Mouse (Mus musculus) monocyte, adult 5-6 weeks (primary cell): ENCODE measurements around the gene Klk6. TPM values are rescaled to one million over a fixed set of nuclear protein-coding genes. Genes with fewer than 3 reads are reported as not detected.

Experiments
- ATAC-seq: fragments of 153-309, 156-312 bp; replicated peaks from 2 replicates; pipeline ENCODE4 v1.8.0; 2017; ENCODE audit warnings: mild to moderate bottlenecking; ENCODE audit not compliant: low TSS enrichment, insufficient number of reproducible peaks, severe bottlenecking, poor library complexity, low FRiP score
- total RNA-seq: library from RNA; stranded (forward); fragments of 200-1000, 200-491, 200-594 nt; gene quantifications from 3 replicates; pipeline ENCODE4 v1.2.3, GENCODE M21; 2017

Klk6 gene
- total RNA-seq, 1 experiment from 2014 or later, result not detected

DNA sequence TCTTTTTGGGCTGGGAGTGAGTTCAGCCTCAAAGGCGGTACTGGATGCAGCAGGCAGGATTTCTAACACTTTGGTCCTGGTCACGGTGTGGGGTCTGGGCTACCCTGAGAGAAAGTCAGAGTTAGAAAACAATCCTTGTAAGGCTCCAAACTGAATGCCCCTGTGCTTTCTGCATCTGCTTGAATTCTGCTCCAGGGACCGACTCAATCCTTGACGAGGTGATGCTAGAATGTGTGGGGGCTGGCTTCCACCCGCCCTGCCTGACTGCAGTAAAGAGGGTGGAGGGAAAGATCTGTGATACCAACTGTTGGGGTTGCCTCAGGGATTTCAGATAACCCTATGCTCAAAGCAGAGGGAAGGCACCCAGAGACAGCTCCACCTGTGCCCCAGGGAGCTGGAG lies 13.3 kb upstream of the Klk6 start, which contains the start of gene Klk7:
TSS of gene Klk7 (plus strand) at position 301 of the 400 bp plus-strand sequence.
- no peak for ATAC-seq

DNA sequence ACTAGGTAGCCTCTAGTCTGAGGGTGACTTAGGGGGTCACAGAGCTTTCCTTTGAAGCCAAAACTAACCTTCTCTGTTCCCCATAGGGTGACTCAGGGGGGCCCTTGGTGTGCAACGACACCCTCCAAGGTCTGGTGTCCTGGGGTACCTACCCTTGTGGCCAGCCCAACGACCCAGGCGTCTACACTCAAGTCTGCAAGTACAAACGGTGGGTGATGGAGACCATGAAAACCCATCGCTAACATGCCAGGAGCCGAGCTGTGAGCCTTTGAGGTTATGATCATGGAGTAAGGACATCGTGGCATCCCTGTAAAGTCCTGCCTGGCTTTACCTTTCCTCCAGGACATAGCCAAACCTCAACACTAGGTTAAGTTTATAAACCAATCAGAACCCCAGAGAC lies 9.1 kb upstream of the Klk6 start:
- ATAC-seq, result no peak

DNA sequence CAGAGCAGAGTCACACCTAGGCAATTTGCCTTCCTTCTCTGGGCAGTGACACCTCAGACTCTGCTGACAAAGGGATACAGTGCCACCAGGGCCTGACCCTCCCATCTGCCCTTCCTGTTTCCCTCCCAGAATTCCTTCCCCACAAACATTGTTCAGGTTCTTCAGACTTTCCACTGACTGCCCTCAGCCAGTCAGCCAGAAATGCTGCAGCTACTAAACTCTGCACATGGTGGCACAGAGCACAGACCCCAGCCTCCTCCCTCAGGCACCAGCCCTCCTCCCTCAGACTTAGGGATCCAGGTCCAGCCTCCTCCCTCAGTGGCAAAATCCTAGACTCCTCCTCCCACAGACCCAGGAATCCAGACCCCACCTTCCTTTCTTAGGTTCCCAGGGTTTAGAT lies 7.6 kb upstream of the Klk6 start:
- no peak for ATAC-seq

DNA sequence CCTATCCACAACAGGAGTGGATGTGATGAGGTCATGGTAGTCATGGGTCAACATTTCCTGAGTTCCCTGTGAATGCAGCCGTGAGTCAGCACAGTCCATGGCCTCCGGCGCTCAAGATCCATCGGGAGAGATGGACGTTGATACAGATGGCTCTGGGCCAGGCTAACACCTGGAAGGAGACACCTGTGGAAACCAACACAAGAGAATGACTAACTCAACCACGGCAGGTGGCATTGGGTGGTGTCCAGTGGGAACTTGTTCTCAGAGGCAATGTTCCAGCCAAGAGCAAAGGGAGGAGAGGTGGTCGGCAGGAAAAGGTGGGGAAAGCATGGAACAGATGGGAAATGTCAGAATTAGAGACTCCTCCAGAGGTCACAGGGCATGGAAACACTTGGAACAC lies 2.7 kb upstream of the Klk6 start:
- no peak for ATAC-seq

DNA sequence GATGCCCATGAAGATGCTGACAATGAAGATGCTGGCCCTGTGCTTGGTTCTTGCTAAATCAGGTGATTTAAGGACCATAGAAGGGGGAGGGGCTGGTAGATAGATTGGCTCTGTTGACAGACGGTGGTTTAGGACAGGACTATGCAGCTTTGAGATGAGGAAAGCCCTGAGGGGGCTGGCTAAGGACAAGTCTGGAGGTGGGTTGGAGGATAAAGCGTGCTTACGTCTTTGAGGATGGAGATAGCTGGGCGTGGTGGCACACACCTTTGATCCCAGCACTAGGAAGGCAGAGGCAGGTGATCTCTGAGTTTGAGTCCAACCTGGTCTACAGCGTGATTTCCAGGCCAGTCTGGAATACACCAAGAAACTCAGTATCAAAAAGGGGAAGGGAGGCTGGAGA lies 1.8 kb downstream of the Klk6 start:
- ATAC-seq, result no peak

DNA sequence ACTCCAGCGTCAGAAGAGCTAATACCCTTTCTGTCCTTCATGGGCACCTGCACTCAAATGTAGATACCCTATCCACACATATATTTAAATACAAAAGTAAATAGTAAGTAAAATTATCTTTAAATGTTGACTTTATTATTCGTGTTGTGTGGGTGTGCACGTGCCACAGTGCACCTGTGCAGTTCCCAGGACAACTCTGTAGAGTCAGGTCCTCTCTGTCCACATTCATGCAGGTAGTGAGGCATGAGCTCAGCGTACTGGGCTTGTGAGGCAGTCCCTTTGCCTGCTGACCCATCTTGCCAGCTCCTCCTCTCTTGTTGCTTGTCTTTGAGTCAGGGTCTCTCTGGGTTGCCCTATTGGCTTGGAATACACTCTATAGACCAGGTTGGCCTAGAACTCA lies 3.4 kb downstream of the Klk6 start:
- ATAC-seq, result no peak

DNA sequence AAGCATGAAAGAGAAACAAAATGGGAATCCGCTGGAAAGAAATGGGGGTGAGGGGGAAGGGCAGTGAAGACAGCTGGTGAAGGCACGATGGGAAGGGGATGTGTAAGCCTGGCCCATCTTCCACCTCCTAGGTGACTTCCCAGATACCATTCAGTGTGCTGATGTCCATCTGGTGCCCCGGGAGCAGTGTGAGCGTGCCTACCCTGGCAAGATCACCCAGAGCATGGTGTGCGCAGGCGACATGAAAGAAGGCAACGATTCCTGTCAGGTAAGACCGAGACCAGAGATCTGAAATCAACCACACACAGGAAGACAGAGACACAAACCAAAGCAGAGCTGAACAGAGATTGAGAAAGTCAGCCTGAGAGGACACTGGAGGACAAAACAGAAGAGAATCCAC lies 4.7 kb downstream of the Klk6 start:
- ATAC-seq, result no peak

DNA sequence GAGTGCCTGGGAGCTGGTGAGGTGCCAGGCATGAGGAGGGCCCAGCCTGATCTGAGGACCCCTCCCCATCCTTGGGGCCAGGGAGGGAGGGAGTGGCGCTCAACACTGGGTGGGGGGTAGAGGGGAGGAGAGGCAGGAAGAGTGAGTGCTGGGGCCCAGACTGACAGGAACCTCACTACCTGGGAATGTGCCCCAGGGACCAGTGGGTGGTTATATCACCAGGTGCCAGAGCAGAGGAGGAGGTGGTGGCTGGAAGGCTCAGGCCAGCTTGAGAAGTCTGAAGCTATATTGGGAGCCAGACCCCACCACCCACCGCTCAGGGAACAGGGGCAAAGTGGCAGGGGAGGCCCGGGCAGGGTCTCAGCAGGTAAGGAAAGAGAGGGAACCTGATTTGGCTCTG lies 17.4 kb downstream of the Klk6 start, which contains the start of gene Klk5:
TSS of gene Klk5 (plus strand) at position 271 of the 400 bp plus-strand sequence.
- ATAC-seq, result no peak

DNA sequence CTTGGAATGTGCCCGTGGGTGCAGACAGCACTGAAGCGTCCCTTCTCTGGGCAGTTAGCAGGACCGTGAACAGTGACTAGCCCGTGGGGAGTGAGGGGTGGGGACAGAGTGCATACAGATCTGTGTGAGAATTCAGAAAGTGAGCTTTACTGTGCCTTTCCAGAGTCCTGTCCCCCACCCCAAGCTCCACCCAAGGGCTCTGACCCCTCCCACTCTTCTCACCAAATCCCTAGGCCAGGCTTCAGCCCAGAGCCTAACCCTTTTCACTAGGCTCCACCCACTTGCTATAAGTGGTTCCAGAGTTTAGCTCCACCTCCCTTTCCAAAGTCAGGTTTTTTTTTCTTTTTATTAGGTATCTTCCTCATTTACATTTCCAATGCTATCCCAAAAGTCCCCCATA lies 19.5 kb downstream of the Klk6 start:
- no peak for ATAC-seq

DNA sequence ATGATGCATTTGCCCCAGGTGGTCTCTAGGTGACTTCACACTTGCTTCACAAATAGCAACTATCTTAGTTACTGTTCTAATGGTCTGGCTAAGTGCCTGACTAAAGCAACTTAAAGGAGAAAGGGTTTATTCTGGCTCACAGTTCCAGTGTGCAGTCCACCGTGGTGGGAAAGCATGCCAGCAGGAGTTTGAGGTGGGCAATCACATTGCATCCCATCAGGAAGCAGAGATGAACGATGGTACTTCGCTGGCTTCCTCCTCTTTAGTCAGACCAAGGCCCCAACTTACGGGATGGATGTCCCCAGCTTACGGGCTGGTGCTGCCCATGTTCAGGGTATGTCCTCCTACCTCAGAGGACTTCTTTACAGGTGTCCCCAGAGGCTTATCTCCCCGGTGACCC lies 27.3 kb downstream of the Klk6 start:
- ATAC-seq, result no peak

DNA sequence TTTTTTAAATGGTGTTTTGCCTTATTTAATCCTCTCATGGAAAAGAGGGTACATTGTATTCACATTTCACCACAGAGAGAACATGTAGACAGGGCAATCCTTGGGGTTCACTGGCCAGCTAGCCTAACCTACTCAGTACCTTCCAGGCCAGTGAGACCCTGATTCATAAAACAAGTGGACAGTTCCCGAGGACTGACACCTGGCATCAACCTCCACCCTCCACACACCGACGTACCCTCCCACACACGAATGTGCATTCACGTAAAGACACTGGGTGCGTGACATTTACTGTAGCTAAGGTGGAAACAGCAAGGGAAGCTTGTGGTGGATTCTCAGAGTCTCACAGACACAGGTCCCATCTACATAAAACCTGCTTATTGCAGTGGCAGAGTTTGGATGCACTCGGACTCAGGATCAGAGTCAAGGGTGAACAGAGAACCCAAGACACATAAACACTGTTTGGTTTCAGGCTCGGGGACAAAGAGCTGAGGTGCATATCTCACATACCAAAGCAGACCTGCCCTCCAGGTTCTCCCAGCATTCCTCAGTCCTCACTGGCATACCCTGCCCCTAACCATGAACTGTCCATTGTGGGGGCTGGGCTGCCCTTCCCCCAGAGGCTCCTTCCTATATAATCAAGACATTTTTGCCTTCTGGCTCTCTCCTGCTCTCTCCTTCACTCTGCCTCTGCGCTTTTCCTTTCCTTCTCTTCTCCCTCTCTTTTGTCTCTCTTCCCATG lies 30.5 kb downstream of the Klk6 start:
- no peak for ATAC-seq

DNA sequence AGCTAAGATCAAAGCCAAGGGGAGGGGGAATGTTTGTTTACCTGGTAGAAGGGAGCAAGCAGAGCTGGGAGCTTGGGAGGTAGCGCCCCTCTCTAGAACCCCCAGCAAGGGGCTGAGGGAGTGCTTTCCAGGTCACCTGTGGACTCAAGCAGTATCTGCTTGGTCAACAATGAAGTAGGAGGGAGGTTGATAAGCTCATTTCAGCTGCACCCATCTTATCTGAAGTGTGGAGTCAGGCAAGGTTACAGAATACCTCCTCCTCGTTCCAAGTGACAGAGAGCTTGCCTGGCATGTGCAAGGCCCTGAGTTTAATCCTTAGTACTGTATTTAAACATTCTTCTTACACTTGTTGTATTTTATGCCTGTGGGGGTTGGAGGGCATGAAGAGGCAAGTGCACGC lies 31.4 kb downstream of the Klk6 start:
- ATAC-seq, result no peak

DNA sequence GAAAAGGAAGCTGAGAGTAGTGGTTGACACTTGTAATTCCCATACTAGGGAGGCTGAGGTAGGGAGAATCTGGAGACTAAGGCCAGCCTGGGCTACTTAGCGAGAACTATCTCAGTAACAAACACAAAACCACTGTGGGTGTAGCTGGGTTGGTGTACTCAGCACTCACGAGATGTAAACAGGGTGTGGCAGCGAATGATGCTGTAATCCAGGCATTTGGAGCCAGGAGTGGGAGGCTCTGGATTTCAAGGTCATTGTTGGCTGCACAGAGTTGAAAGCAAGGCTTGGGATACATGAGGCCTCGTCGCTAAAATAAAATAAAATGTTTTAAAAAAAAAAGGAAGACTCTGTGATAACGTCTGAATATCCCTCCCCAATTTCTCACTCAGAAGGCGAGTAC lies 32.0 kb downstream of the Klk6 start:
- no peak for ATAC-seq

DNA sequence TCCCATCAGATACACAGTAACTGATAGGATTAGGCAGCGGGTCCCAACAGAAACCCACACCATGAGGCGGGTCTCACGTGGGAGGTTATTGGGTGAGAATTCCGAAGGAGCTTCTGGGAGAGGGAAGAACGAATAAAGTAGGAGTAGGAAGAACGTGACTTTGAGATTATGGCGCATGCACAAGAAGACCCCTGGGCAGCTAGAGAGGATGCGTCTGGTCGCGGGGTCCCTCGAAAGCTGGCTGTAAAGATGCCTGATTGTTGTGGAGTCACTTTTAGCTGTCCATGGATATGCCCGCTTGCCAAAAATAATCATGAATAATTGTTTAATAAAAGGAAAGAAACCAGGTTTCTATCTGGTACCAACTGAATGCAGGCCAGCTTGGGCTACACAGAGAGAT lies 33.2 kb downstream of the Klk6 start:
- ATAC-seq, result no peak

DNA sequence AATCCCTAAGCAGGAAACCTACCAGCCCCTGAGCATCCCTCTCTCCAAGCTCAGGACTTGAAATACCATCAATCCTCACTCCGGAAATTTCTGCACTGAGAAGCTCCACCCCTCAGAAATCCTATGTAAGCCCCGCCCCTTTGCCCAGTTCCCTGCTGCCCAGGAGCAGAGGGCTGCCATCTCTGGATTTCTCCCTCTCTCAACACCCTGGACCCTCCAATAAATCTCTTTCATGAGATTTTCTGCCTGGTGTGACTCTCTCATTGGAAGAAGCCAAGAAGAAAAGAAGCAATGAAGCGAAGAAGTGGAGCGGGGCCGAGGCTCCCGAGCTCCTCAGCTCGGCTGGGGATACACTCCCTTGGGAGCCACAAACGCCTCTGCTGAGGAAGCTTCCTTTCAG lies 36.1 kb downstream of the Klk6 start:
- no peak for ATAC-seq

DNA sequence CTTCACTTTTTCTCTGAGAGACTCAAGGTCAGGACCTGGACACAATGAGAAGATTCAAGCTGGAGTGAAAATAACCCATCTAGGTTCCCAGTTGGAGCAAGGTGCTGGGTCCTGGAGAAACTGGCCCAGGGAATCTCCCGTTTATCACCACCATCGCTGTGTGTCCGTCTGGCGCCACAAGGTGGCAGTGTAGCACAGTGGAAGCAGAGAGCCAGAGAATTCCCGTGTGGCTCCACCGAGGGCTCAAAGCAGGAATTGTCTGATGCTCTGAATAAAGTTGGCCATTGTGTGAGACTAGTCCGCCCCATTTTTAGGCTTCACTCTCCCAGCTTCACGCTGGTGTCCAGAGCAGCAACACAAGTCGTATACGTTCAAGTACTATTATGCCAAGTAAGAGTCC lies 48.9 kb downstream of the Klk6 start:
- no peak for ATAC-seq

DNA sequence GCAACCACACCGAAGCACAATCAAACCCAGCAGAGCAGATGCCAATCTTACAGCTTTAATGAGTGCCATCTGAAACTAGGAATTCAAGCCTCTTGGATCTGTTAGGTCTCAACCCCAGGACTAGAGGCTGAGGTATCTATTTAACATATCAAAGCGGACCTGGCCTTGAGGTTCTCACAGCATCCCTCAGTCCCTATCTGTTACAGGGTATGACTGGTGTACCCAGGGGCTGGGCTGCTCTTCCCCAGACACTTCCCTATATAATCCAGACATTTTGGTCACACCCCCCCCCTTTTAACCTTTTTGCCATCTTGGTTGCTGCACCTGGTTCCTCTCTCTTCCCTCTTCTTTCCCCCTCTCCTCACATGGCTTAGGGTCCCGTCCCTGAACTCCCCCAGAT lies 49.4 kb downstream of the Klk6 start:
- no peak for ATAC-seq

DNA sequence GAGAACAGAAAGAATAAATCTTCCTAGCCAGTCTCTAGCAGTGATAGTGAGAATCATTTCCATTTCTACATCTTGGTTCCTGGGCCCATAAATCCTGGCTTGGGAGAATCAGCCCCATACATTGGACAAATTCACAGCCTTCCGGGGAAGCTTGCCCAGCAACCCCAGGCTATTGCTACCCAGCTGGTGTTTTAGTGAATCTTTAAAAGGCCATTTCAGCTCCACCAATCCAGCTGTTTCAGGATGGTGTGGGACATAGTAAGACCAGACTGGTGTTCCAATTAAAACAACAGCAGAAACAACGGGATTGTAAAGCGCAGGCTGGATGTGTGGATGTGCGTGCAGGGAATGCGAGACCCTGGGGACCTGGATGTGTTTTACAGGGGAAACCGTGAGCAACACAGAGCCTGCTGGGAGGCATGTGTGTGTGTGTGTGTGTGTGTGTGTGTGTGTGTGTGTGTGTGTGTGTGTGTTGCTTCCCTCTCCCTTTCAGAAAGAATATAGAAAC lies 50.6 kb downstream of the Klk6 start:
- no peak for ATAC-seq

DNA sequence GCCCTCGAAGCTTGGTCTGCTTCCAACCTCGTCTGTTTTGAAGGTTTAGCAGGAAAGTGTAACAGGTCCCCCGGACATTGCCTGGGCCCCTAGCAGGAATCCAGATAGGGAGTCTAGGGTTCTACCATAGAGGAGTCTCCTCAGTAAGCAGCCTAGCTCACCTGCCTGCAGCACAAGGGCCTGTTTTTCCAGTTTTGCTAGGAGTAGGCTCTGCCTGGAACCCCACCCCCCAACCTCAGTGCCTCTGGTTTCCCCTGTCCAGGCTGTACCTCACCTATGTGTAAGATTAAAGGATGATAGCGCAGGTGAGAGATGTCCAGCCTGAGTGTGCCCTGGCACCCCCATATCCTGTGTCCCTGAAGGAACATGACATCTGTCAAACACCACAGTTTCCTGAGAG lies 52.1 kb downstream of the Klk6 start:
- ATAC-seq, result no peak

DNA sequence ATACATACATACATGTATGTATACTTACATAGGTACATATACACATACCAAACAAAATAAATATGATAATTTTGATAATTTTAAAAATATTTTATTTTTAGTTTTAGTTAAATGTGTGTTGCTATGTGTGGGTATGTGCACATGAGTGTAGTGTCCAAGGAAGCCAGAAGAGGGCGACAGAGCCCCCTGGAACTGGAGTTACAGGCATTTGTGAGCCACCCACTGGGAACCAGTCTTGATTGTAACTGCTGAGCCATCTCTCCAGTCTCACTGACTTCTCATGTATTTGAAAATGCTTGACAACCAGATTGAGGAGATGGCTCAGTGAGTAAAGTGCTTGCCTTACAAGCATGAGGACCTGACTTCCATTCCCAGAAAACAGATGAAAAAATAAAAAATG lies 54.0 kb downstream of the Klk6 start:
- no peak for ATAC-seq

DNA sequence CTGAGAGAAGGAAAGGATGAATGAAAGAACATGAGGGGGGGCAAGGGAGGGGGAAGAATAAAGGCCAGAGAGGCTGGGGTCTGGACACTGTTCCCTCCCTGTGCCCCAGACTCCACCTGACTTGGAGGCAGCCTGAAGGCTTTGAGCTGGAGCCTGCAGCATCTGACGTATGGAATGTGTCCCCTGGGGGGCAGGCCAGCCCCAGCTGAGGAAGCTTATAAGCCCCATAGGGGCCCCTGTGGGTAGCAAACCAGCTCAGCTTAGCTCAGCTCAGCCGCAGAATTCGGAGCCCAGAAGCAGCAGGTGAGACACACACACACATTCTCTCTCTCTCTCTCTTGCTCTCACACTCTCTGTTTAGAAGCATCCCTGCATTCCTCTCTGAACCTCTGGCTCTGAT lies 56.6 kb downstream of the Klk6 start, which contains the start of gene Klk4:
TSS of gene Klk4 (plus strand) at position 249 of the 400 bp plus-strand sequence.
- no peak for ATAC-seq
